Mouse (Mus musculus): ENCODE data around the gene Cul9.

Cul9 gene

GRCm38 (mm10) chr17:46457791-46458190 lies 88.4 kb downstream of the Cul9 start:
- in situ Hi-C loops (cut with MboI; ENCODE audit: unreplicated experiment in 2 of 2) = no loop called here

- in situ Hi-C loops (cut with MboI; ENCODE audit: unreplicated experiment in 2 of 2) = no loop called here
Observed at GRCm38 (mm10) chr17:46455110-46455691, 91.0 kb downstream of the Cul9 start.

- in situ Hi-C loops (cut with MboI; ENCODE audit: unreplicated experiment in 2 of 2) = no loop called here
Observed at GRCm38 (mm10) chr17:46454539-46454938, 91.6 kb downstream of the Cul9 start.

- in situ Hi-C loops (cut with MboI; ENCODE audit: unreplicated experiment in 2 of 2) = no loop called here
Observed at GRCm38 (mm10) chr17:46453970-46454411, 92.2 kb downstream of the Cul9 start.

GRCm38 (mm10) chr17:46453302-46453948 lies 92.8 kb downstream of the Cul9 start:
- in situ Hi-C loops (cut with MboI; ENCODE audit: unreplicated experiment in 2 of 2) = no loop called here

GRCm38 (mm10) chr17:46452683-46453082 lies 93.5 kb downstream of the Cul9 start:
- in situ Hi-C loops (cut with MboI; ENCODE audit: unreplicated experiment in 2 of 2) = no loop called here
